8 mouse cellular contexts compared by ENCODE assay signal in genomic region chr2:164960716-164961441, GRCm38 (mm10). TPM values are rescaled to one million over a fixed set of nuclear protein-coding genes. Genes with fewer than 3 reads are reported as not detected.
DNase-seq lines count a peak whose midpoint lies in the region; ATAC-seq lines count a peak whose summit lies in the region.

TSS of gene Slc12a5 (plus strand) at chr2:164960802.

- H3K9me3 ChIP-seq in embryonic facial prominence, embryonic 11.5 days (replicated peaks; ENCODE audit: control insufficient read depth, low read length) = no peaks in the 10 kb centered on the region; the same call in 1 of the 2 replicates
- no peaks in the 10 kb centered on the region for H3K9me3 ChIP-seq in hindbrain, embryonic 11.5 days (ENCODE audit: control insufficient read depth, low read length)

- ATAC-seq in embryonic facial prominence, embryonic 11.5 days (replicated peaks; ENCODE audit: insufficient number of reproducible peaks, low FRiP score, low TSS enrichment, low read depth) = peak; percentile 74
- peak; percentile 63 for ATAC-seq in hindbrain, embryonic 11.5 days (ENCODE audit: low FRiP score)

- H3K36me3 ChIP-seq in embryonic facial prominence, embryonic 11.5 days (replicated peaks; ENCODE audit: control insufficient read depth, insufficient read depth, low read depth, low read length) = no peaks in the 10 kb centered on the region
- no peaks in the 10 kb centered on the region for H3K36me3 ChIP-seq in hindbrain, embryonic 11.5 days (ENCODE audit: control insufficient read depth, insufficient read depth, low read length)

- no peaks in the 10 kb centered on the region for H3K4me1 ChIP-seq in embryonic facial prominence, embryonic 11.5 days (ENCODE audit: control insufficient read depth, insufficient read depth, low read length)
- H3K4me1 ChIP-seq in hindbrain, embryonic 11.5 days (replicated peaks; ENCODE audit: control insufficient read depth, insufficient read depth, low read length) = peaks cover 9% of the 10 kb centered on the region; the same call in 1 of the 2 replicates

- WGBS in embryonic facial prominence, embryonic 11.5 days = under 1% methylated on average over 36 of the region's 54 CpGs
- WGBS in hindbrain, embryonic 11.5 days = 2% methylated on average over 26 of the region's 54 CpGs

- DNase-seq in gastrocnemius, postnatal 10 days = peak; percentile 51
- DNase-seq in gastrocnemius, adult 8-10 months (ENCODE audit: low spot score in 2 of 2) = no peak
- DNase-seq in adrenal gland, adult 8-10 months = peak; percentile 49
- DNase-seq in embryonic facial prominence, embryonic 11.5 days (ENCODE audit: low spot score) = peak; percentile 86
- peak; percentile 84 for DNase-seq in hindbrain, embryonic 11.5 days (ENCODE audit: low spot score)
- no peak for DNase-seq in layer of hippocampus, postnatal 14 days (ENCODE audit: low spot score in 2 of 2)
- DNase-seq in lung, postnatal 14 days = peak; percentile 50
- DNase-seq in right cerebral cortex, postnatal 14 days = peak; percentile 67

- H3K9ac ChIP-seq in embryonic facial prominence, embryonic 11.5 days (replicated peaks; ENCODE audit: low read length) = peak within 1 kb of the TSS; percentile 54
- H3K9ac ChIP-seq in hindbrain, embryonic 11.5 days (ENCODE audit: low read depth, low read length) = peak within 1 kb of the TSS; percentile 32

- H3K4me2 ChIP-seq in embryonic facial prominence, embryonic 11.5 days (ENCODE audit: low read depth, low read length) = peak within 1 kb of the TSS; percentile 34
- H3K4me2 ChIP-seq in hindbrain, embryonic 11.5 days (replicated peaks; ENCODE audit: low read depth, low read length) = peak within 1 kb of the TSS; percentile 50

- peak within 1 kb of the TSS; percentile 58 for H3K4me3 ChIP-seq in embryonic facial prominence, embryonic 11.5 days (ENCODE audit: low read depth, low read length)
- H3K4me3 ChIP-seq in hindbrain, embryonic 11.5 days (ENCODE audit: low read depth, low read length) = peak within 1 kb of the TSS; percentile 50

- H3K27ac ChIP-seq in embryonic facial prominence, embryonic 11.5 days (replicated peaks; ENCODE audit: low read depth, low read length) = no peak within 1 kb of the TSS
- no peak within 1 kb of the TSS for H3K27ac ChIP-seq in hindbrain, embryonic 11.5 days (ENCODE audit: low read depth, low read length)

- H3K27me3 ChIP-seq in embryonic facial prominence, embryonic 11.5 days (ENCODE audit: control insufficient read depth, insufficient read depth, low read length) = peaks cover 2% of the 10 kb centered on the region; the same call in 1 of the 2 replicates
- H3K27me3 ChIP-seq in hindbrain, embryonic 11.5 days (ENCODE audit: control insufficient read depth, insufficient read depth, low read length) = no peaks in the 10 kb centered on the region

RNA-seq across cellular contexts. Expression of gene Slc12a5, which starts in this region (rescaled TPM):
- total RNA-seq in gastrocnemius, postnatal 10 days (2021) = 1 to 10 TPM; 1.4 to 1.5 TPM
- total RNA-seq in gastrocnemius, adult 8-10 months (2022) = under 1 TPM; 0.31 to 0.40 (median 0.36) TPM
- 10 to 100 TPM in 3 of 4 experiments, 1 to 10 TPM in 1; 6.7 to 18.3 (median 14.0) TPM for total RNA-seq in adrenal gland, adult 8-10 months (2022)
- polyA plus RNA-seq in embryonic facial prominence, embryonic 11.5 days (2014; fragmentation: Nextera tagmentation; extraction: Ambion mirVana) = 0.94 and 1.4 TPM in 2 replicates
- polyA plus RNA-seq in hindbrain, embryonic 11.5 days (2014; fragmentation: Nextera tagmentation; extraction: Ambion mirVana) = 7.4 and 7.5 TPM in 2 replicates
- total RNA-seq in layer of hippocampus, postnatal 14 days (2021) = 100 to 1,000 TPM; 288 to 332 TPM

Comparison
In these comparisons a context has a peak if more than half of its experiments do, and no peak if none do; other contexts are left out.
1. RNA of gene Slc12a5 (total RNA-seq): 288 to 332 TPM in layer of hippocampus, postnatal 14 days; 6.7 to 18.3 TPM in adrenal gland, adult 8-10 months, 1.4 to 1.5 TPM in gastrocnemius, postnatal 10 days and 0.31 to 0.40 TPM in gastrocnemius, adult 8-10 months; every median in the first group is over 10 times any median in the second.
2. DNase-seq: peak in gastrocnemius, postnatal 10 days (single experiment), adrenal gland, adult 8-10 months (single experiment), embryonic facial prominence, embryonic 11.5 days (single experiment), hindbrain, embryonic 11.5 days (single experiment), lung, postnatal 14 days (single experiment) and right cerebral cortex, postnatal 14 days (single experiment); none in gastrocnemius, adult 8-10 months (0 of 2) and layer of hippocampus, postnatal 14 days (0 of 2).